Mouse (Mus musculus) heart, postnatal 4 days (tissue): ENCODE measurements at regions not wholly inside any gene's neighbourhood (a gene's known extent, or its start where the extent isn't known, plus 50 kb on each side); places are given as distances from the start of the nearest gene placed in this dataset.
"Not testable (repeated sequence)": the region's sequence is repeated elsewhere in the genome, so short reads cannot be mapped to it uniquely, and the experiment has no call there.

Source experiments
- DNase-seq: peaks from one replicate; pipeline ENCODE4 v3.0.0; 2021

- no peak for DNase-seq
Observed at GRCm38 (mm10) chr6:117686212-117686611, 154.8 kb upstream of the Zfp637 start.

GRCm38 (mm10) chr6:117687045-117687444 is 153.9 kb upstream of the Zfp637 start:
- DNase-seq, result peak; percentile 53

- no peak for DNase-seq
Observed at GRCm38 (mm10) chr6:117688664-117689178, 152.3 kb upstream of the Zfp637 start.

- no peak for DNase-seq
Observed at GRCm38 (mm10) chr6:117700286-117700685, 140.7 kb upstream of the Zfp637 start.

GRCm38 (mm10) chr6:117701547-117701946 is 139.4 kb upstream of the Zfp637 start:
- DNase-seq, result no peak

DNA sequence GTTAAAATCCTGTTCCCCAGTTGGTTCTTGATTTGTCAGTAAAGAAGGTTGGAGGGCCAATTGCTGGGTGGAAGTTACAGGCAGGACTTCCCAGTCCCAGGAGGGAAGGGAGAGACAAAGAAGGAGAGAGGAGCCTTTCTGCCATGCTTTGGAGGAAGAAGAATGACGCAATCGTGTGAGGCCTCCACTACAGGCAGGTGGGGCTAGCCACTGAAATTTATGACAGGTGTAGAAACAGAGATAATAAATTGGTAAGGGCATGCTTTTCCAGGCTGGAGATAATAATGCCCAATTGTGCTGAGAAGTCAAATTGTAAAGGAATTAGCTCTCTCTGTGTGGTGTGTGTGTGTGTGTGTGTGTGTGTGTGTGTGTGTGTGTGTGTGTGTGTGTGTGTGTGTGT is 135.0 kb upstream of the Zfp637 start:
- no peak for DNase-seq

DNA sequence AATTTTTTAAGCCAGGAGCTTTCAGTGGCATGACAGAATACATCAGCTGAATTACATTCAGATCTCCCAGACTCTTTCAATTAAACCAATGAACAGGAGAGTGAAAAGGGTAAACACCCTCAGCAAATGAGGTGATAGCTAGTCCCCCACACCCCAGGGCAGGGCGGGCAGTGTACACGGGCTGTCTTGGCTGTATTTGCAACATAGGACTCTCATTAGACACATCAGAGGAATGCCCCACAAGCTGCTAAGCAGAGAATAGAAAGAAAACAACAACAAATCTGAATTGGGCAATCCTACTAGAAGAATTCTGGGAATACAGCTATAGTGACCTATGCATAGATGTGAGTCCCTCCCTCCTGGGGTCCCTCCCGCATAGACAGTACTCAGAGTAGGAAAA is 131.8 kb upstream of the Zfp637 start:
- DNase-seq, result no peak

DNA sequence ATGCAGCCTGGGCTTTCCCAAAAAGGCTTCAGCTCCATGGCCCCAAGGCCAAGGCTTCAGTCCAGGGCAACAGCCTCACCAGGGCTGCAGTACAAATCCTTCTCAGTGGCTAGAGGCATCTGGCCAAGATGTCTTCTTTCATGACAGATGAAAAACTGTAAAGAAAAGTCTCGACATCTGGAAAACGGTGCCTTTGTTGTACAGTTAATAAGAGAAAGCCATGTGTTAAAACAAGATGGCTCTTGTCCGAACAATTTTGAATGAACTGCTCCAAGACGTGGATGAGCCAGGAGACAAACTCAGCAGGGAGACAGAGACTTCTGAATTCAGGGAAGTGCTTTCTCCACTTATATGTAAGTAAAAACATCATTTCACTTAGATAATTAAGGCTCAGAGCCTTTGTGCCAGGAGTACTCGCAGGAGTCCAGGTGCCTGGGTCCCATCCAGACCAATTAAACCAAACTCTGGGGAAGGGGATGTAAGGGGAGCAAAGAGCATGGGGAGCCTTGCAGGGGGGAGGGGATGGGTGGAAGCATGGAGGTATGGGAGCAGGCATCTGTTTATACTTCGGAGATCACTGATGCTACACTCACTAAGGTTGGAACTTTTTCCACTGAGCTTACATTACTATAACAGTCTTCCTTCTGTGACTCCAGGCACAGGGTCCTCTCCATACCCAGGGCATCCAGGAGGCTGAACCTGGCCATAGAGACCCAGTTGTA is 125.8 kb upstream of the Zfp637 start:
- no peak for DNase-seq

DNA sequence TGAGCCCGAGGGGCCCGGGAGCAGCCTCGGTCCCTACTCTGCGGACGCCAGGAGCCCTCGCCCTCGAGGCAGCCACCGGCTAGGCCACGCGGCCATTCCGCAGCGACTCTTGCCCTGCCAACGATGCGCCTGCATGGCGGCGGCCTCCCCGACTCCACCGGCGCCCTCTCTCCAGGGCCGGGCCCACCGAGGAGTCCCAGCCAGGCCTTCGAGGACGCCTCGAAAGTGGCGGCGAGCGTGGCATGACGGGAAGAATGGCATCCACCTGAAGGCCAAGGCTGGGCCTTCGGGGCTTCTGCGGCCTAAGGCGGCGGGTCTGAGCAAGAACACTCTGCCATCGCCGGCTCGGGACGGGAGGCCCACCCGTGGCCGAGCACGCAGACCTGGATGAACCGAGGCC is 124.6 kb upstream of the Zfp637 start:
- not testable (repeated sequence) for DNase-seq

DNA sequence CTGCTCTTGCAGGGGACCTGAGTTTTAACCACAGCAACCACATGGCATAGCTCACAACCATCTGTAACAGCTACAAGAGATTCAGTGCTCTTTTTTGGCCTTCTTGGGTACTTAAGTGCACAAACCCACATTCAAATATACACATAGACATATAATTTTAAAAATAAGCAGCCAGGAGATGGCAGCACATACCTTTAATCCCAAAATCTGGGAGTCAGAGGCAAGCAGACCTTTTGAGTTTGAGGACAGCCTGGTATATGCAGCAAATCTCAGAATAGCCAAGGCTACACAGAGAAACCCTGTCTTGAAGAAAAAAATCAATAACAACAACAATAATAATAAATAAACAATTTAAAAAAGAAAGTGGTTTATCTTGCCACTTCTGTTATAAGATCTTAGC is 88.6 kb upstream of the Zfp637 start:
- not testable (repeated sequence) for DNase-seq

- DNase-seq, result not testable (repeated sequence)
Observed at GRCm38 (mm10) chr6:117755682-117756081, 85.3 kb upstream of the Zfp637 start.

GRCm38 (mm10) chr6:117756176-117756575 is 84.8 kb upstream of the Zfp637 start:
- no peak for DNase-seq

DNA sequence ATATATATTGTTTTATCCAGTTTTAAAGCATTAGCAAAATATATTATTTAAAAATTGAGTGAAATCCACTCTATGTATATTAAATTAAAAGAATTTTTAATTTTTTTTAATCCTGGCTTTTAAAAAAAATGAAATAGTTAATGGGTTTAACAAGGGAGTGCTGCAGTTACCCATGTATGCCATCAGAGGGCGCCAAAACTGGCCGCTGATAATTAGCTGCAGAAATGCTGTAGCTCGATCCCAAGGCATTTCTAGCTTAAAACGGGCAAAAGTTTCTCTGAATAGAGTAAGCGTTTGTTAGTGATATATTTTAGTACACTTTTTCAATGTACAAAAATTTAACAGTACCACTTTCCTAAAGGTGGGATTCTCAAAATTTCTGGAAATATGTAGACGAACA is 82.5 kb upstream of the Zfp637 start:
- peak; percentile 73 for DNase-seq

DNA sequence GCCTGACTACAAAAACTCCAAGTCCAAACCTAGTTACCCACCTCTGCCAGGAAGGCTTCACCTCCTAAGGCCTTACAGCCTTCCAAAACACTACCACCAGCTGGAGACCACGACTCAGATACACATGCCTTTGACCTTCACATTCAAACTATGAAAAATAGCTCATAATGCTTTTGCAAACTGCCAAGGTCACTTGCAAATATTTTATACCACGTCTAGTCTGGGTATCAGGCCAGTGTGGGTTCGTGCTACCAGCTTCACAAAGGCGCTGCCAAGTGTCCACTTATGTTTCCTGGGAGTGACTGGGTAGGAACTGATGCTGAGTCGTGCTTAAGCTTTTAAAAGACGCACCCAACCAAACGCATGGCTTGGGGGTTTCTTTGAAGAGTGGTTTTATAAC is 69.5 kb upstream of the Zfp637 start:
- DNase-seq, result no peak

DNA sequence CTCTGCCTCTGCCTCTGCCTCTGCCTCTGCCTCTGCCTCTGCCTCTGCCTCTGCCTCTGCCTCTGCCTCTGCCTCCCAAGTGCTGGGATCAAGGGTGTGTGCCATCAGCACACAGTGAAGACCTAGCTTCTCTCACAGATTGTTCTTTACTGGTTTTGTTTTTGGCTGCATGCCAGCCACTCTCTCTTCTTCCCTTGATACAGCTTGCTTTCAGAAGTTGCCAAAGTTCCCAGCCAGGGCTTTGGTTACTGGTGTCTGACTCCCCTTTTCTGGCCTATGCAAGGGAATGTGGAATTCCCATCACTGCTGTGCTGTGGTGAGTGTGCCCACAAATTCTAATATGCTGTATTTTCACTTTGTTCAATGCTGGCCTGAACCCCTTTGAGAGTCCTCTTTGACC is 68.6 kb upstream of the Zfp637 start:
- no peak for DNase-seq

DNA sequence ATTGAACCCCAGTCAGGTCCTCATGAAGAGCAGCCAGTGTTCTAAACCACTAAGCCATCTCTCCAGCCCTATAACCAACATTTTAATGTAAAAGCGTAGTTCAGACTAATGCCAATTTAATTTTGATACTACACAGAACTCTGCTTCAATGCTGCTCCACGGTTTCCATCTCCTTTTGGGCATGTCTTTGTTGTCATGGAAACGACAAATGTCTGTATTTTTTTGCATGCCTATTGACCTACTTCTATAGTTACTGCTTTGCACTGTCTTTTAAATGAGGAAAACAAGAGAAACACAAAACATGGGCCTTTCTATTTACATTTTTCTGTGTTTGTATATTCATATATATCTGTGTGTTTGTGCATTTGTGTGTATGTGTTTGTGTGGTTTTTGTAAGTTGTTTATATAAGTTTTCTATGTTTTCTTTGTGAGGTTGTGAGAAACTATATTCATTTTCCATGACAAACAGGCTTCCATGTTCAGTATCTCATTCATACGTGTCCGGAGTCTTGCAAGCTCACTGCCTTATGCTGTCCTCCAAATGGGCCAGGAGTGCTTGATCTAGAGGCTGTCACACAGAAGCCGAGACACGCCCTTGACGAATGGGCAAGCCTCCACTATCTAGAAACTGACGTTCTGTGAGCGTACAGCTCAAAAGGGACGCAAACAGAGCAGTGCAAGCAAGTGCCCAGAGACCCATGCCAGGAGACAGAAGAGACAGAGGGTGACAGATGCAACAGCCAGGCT is 65.5 kb upstream of the Zfp637 start:
- no peak for DNase-seq

DNA sequence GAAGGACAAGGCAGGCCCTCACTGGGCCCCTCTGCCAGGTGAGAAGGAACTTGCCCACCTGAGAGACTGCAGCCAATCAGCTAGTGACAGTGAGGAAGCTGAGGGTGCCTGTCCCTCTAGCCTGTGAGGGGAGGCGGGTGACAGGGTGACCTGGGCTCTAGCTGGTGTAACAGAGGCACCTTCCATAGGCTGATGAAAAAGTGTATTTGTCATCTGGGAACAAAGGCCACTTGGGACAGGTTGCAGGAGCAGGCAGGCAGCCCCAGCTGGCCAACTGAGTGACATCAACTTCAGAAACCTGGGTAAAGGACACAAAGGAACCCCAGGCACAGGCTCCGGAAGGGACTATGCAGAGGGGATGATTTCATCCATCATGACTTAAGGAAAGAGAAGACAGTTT is 63.0 kb upstream of the Zfp637 start:
- no peak for DNase-seq

- peak; percentile 31 for DNase-seq
Observed at GRCm38 (mm10) chr6:117778481-117778880, 62.5 kb upstream of the Zfp637 start.

DNA sequence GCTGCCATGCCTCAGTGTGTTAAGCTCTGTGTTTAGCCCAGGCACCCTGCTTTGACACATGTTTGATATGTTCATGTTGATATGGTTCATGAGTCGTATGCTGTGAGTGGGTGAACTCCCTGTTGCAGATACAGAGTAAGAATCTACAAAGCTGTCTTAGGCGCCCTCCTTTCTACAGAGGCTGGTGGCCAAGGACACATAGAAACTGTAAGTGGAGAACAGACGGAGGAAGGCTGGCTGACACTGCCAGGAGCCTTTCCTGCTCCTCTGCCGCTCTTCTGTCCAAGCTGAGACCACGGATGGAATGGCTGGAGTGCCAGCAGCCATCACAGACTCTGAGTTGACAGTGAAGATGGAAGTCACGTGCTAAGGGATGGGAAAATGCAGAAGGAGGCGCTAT is 62.0 kb upstream of the Zfp637 start:
- no peak for DNase-seq

DNA sequence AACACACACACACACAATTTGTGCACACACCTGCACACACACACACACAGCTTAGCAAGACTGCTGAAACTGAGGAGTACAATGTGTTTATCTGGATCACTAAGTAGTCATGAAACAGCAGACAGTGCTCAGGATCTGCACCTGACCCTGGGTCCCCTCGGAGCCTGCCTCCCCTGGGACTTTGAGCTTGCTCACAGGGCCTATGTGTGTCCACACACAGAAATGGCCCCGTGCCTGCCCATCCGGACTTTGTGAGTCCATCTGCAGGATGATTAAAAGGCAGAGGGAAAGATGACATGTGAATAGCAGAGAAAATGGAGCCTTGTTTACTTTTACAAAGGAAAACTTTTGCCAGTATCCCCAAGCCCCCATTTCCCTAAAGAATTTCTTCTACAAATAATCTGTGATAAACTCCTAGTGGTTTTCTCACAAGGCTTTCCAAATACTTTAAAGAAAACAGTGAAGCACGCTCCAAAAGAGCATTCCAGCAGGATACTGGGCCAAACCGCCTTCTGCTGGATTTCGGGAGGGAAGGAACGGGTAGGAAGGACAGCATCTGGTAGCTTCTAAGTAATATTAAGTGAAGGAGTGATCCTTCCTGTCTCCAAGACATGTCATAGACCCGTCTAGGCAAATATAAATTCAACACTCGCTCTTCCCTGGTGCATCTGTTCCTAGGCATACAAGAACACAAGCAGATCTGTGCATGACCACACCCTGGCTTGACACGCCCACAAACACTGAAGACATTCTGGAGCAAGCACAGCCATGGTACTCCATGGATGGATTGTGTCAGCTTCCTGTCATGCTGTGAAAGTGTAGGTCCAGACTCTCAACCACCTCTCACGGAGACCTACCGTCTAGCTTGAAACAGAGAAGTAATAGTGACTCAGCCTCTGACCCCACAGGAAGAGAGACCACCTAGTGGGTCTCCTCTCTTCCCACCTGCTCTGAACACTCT is 52.1 kb upstream of the Zfp637 start:
- DNase-seq, result peak; percentile 27

DNA sequence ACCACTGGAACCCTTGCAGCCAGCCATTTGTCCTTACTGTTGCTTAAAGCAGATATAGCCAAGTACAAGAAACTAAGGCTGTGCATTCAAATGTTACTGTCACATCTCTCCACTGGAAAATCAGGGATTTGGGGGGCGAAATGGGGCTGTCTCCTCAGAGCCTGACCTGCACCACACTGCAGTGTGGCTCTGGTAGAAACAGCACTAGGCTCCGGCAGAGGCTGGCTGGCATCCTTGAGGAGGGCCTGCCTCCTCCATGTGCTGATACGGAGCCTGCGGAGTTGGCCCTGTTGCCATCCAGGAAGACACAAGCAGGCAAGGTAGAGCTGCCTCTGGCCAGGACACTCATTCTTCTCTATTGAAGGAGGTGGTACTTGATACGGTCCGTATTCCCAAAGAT is 50.4 kb upstream of the Zfp637 start:
- DNase-seq, result no peak
